Mouse (Mus musculus): ENCODE results near the gene Nudt9. TPM values are rescaled to one million over a fixed set of nuclear protein-coding genes. Genes with fewer than 3 reads are reported as not detected.
"Not testable (repeated sequence)": the region's sequence is repeated elsewhere in the genome, so short reads cannot be mapped to it uniquely, and the experiment has no call there.

Nudt9 gene
- polyA plus RNA-seq, 1 experiment from 2014 or later = 61.3 TPM

DNA sequence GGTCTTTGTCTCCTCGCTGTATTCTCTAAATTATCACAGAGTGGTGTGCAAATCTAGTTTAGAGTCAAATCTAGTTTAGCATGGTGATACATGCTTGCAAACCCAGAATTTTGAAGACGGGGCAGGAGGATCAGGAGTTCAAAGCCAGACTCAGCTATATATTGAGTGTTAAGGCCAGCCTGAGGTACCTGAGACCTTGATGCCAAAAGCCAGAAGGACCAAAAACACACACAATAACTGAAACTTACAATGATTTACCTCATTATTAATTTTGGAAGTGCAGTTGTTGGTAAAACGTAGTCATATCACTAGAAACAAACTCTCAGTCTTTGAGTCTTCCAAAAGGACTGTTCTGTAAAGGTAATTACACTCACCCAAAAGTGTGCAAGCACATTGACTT, 36.7 kb upstream of the Nudt9 start:
- ATAC-seq (replicated peaks; ENCODE audit: low FRiP score) = no peak

DNA sequence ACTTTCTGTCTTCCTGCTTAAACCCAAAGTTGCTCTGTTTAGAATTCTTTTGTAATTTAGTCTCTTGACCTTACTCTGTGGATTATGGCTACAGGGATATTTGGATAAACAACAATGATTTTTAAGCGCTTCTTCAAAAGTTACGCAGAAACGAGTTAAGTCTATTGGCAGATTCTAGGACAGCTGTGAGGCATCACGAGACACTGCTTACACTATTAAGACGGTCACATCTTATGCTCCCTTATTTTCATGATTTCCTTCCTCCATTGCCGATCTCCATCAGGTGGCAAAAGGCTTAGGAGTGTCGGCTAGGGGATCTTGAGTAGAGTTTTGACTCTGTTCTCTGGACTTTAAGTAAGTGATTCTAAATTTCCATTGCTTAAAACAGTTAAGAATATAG, 35.8 kb upstream of the Nudt9 start:
- WGBS = 93% methylated on average over 7 of the region's 7 CpGs

More for the DNA sequence above, 36.7 kb upstream of the Nudt9 start:
- Histone ChIP-seq H3K9ac (ENCODE audit: low read length) (no peak overlapping the region), H3K4me1 (replicated peaks; ENCODE audit: control insufficient read depth, insufficient read depth, low read length) (no peaks in the 10 kb centered on the region), H3K27me3 (ENCODE audit: control insufficient read depth, insufficient read depth, low read length) (no peaks in the 10 kb centered on the region), H3K27ac (ENCODE audit: low read depth, low read length) (no peak overlapping the region), H3K9me3 (ENCODE audit: control insufficient read depth, low read length) (no peaks in the 10 kb centered on the region), H3K4me3 (ENCODE audit: low read depth, low read length) (no peak overlapping the region), H3K36me3 (ENCODE audit: control insufficient read depth, insufficient read depth, low read length) (no peaks in the 10 kb centered on the region), H3K4me2 (ENCODE audit: low read depth, low read length, severe bottlenecking) (no peak overlapping the region)
- WGBS = 92% methylated on average over 3 of the region's 3 CpGs
- no peak for DNase-seq (ENCODE audit: low spot score)

DNA sequence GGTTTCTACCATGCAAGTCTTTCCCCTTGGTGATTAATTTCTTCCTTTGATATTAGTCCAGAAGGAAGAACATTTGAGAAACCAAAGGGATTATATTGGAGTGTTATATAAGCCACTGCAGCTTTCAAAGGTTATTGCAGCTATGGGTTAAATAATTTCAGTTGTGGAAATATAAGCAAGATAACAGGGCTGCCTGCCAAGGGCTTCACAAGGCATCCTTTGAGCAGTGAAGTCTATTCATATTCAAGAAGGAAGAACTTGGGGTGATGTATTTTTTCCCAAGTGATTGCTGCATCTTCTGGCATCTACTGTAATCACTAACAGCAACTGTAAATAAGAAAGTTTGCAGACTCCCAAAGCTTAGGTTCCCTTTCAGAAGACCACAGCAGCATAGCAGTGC, 34.7 kb upstream of the Nudt9 start:
- H3K27ac ChIP-seq (ENCODE audit: low read depth, low read length) = no peak overlapping the region
- ATAC-seq (replicated peaks; ENCODE audit: low FRiP score) = no peak
- no peaks in the 10 kb centered on the region for H3K4me1 ChIP-seq (replicated peaks; ENCODE audit: control insufficient read depth, insufficient read depth, low read length)
- H3K27me3 ChIP-seq (ENCODE audit: control insufficient read depth, insufficient read depth, low read length) = no peaks in the 10 kb centered on the region
- H3K4me3 ChIP-seq (ENCODE audit: low read depth, low read length) = no peak overlapping the region
- no peak for DNase-seq (ENCODE audit: low spot score)
- H3K9me3 ChIP-seq (ENCODE audit: control insufficient read depth, low read length) = no peaks in the 10 kb centered on the region
- H3K4me2 ChIP-seq (ENCODE audit: low read depth, low read length, severe bottlenecking) = no peak overlapping the region
- H3K36me3 ChIP-seq (ENCODE audit: control insufficient read depth, insufficient read depth, low read length) = no peaks in the 10 kb centered on the region
- no peak overlapping the region for H3K9ac ChIP-seq (ENCODE audit: low read length)

More for the DNA sequence above, 35.8 kb upstream of the Nudt9 start:
- Histone ChIP-seq H3K27ac (ENCODE audit: low read depth, low read length) (no peak overlapping the region), H3K36me3 (ENCODE audit: control insufficient read depth, insufficient read depth, low read length) (no peaks in the 10 kb centered on the region), H3K4me2 (ENCODE audit: low read depth, low read length, severe bottlenecking) (no peak overlapping the region), H3K9me3 (ENCODE audit: control insufficient read depth, low read length) (no peaks in the 10 kb centered on the region), H3K27me3 (ENCODE audit: control insufficient read depth, insufficient read depth, low read length) (no peaks in the 10 kb centered on the region), H3K9ac (ENCODE audit: low read length) (no peak overlapping the region), H3K4me3 (ENCODE audit: low read depth, low read length) (no peak overlapping the region), H3K4me1 (replicated peaks; ENCODE audit: control insufficient read depth, insufficient read depth, low read length) (no peaks in the 10 kb centered on the region)
- ATAC-seq (replicated peaks; ENCODE audit: low FRiP score) (no peak), DNase-seq (ENCODE audit: low spot score) (no peak)

DNA sequence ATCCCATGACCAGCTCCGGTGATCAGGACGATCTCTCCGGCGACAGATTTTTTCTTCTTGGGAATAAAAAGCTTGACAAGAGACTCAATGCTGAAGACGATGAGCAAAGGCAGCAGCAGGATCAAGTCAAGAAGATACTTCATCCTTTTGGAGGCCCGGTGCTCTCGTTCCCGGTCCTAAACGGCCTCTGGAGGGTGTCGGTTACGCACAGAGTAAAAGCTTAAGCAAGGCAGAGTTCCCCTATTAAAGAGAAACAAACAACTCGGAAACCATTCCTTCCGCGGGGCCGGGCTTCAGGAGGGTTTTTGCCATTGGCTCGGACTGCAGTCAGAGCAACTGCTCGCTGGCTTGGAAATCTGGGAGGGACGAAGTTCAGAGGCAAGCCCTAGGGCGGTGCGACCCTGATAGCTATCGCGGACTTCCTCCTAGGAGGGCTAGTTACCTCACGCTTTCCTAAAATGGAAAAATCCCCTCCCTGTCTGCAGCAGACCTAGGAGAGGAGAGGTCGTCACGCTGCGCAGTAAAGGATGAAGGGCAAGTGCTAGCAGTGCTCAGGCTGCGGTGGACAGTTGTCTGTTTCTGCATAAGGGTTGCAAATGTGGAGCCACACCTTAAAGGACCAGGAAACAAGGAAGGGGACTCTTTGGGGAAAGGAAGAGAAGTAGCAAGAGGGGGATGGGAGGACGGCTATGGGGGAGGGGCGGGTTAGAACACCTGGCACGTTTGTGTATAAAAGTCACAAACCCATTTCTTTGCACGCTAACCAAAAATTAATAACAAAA, 24.3 kb upstream of the Nudt9 start, which contains the start of gene Hsd17b11:
TSS of gene Hsd17b11 (minus strand) at position 323 of the 782 bp plus-strand sequence.
- peak within 1 kb of the TSS; percentile 84 for H3K4me2 ChIP-seq (ENCODE audit: low read depth, low read length, severe bottlenecking)
- H3K4me1 ChIP-seq (replicated peaks; ENCODE audit: control insufficient read depth, insufficient read depth, low read length) = no peaks in the 10 kb centered on the region
- H3K27me3 ChIP-seq (ENCODE audit: control insufficient read depth, insufficient read depth, low read length) = peaks cover 2% of the 10 kb centered on the region; the same call in 1 of the 2 replicates
- peak within 1 kb of the TSS; percentile 63 for H3K9ac ChIP-seq (ENCODE audit: low read length)
- no peak within 1 kb of the TSS for H3K27ac ChIP-seq (ENCODE audit: low read depth, low read length)
- H3K9me3 ChIP-seq (ENCODE audit: control insufficient read depth, low read length) = no peaks in the 10 kb centered on the region
- no peaks in the 10 kb centered on the region for H3K36me3 ChIP-seq (ENCODE audit: control insufficient read depth, insufficient read depth, low read length)
- H3K4me3 ChIP-seq (ENCODE audit: low read depth, low read length) = peak within 1 kb of the TSS; percentile 36
- ATAC-seq (replicated peaks; ENCODE audit: low FRiP score) (peak; percentile 80), DNase-seq (ENCODE audit: low spot score) (peak; percentile 73)
- 2% methylated on average over 31 of the region's 31 CpGs for WGBS

DNA sequence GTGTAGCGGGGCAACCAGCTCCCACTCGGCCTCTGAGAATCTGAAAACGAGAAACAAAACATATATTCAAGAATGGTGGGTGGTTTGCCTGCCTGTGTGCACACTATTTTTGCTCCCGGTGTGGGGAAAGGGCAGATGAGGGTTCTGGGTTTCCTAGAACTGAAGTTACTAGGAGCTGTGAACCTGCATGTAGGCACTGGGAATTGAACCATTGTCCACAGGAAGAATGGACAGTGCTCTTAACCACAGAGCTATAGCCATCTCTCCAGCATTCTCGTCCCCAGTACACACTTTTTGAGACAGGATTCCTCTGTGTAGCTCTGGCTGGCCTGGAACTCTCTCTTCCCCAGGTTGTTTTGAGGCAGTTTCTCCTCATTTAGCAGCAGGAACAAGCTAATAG, 23.5 kb upstream of the Nudt9 start:
- DNase-seq (ENCODE audit: low spot score) (no peak), ATAC-seq (replicated peaks; ENCODE audit: low FRiP score) (no peak)
- 34% methylated on average over 5 of the region's 5 CpGs for WGBS
- Histone ChIP-seq H3K9me3 (ENCODE audit: control insufficient read depth, low read length) (no peaks in the 10 kb centered on the region), H3K4me1 (replicated peaks; ENCODE audit: control insufficient read depth, insufficient read depth, low read length) (no peaks in the 10 kb centered on the region), H3K27ac (ENCODE audit: low read depth, low read length) (no peak overlapping the region), H3K4me3 (ENCODE audit: low read depth, low read length) (peak overlapping the region; percentile 36; the same call in 1 of the 2 replicates), H3K36me3 (ENCODE audit: control insufficient read depth, insufficient read depth, low read length) (no peaks in the 10 kb centered on the region), H3K4me2 (ENCODE audit: low read depth, low read length, severe bottlenecking) (no peak overlapping the region), H3K27me3 (ENCODE audit: control insufficient read depth, insufficient read depth, low read length) (peaks cover 2% of the 10 kb centered on the region; the same call in 1 of the 2 replicates), H3K9ac (ENCODE audit: low read length) (no peak overlapping the region)

DNA sequence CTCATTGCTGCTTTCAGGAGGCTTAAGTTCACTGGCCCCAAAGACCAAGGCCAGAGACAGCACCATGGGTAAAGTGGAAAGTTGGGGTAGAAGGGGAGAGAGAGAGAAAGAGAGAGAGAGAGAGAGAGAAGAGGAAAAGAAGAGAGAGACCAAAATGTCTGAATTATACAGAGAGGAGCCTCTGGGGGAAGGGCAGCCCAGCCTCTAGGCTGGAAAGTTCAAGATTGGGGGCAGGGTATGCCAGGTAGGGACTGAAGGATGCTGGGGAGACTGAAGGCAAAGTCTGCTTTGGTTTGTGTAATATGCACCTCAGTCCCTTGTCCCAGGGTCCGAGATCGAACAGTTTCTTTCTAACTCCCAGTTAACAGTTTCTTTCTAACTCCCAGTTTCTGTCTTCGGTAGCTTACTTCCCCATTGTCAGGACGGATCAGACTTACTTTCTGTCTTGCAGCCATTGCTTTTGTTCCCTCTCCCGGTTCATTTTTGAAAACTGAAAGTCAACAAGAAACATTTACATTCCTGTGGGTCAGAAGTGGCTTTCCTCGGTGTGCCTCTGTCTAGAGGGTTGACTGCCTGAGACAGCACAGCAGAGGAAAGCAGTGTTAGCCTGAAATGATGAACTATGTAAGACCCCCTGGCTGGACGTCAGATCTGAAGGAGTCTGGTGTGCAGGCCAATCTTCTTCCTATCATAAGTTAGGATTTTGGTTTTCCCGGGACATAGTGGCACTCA, 22.7 kb upstream of the Nudt9 start:
- no peak for DNase-seq (ENCODE audit: low spot score)
- Histone ChIP-seq H3K9ac (ENCODE audit: low read length) (no peak overlapping the region), H3K4me2 (ENCODE audit: low read depth, low read length, severe bottlenecking) (no peak overlapping the region), H3K36me3 (ENCODE audit: control insufficient read depth, insufficient read depth, low read length) (no peaks in the 10 kb centered on the region), H3K4me1 (replicated peaks; ENCODE audit: control insufficient read depth, insufficient read depth, low read length) (no peaks in the 10 kb centered on the region), H3K27me3 (ENCODE audit: control insufficient read depth, insufficient read depth, low read length) (peaks cover 2% of the 10 kb centered on the region; the same call in 1 of the 2 replicates), H3K4me3 (ENCODE audit: low read depth, low read length) (no peak overlapping the region), H3K9me3 (ENCODE audit: control insufficient read depth, low read length) (no peaks in the 10 kb centered on the region), H3K27ac (ENCODE audit: low read depth, low read length) (no peak overlapping the region)
- no peak for ATAC-seq (replicated peaks; ENCODE audit: low FRiP score)
- WGBS = 76% methylated on average over 8 of the region's 8 CpGs

DNA sequence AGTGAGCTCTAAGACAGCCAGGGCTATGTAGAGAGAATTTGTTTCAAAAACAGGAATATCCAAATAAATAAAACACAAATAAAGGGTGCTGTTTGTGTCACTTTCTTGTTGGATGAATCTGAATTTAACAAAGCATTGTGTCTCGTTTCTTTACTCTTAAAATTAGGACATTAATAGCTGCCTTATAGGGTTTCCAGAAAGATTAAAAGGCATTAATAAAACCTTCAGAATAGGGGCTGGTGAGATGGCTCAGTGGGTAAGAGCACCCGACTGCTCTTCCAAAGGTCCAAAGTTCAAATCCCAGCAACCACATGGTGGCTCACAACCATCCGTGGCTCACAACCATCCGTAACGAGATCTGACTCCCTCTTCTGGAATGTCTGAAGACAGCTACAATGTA, 21.9 kb upstream of the Nudt9 start:
- not testable (repeated sequence) for H3K27ac ChIP-seq (ENCODE audit: low read depth, low read length); H3K4me2 ChIP-seq (ENCODE audit: low read depth, low read length, severe bottlenecking); H3K27me3 ChIP-seq (ENCODE audit: control insufficient read depth, insufficient read depth, low read length); ATAC-seq (replicated peaks; ENCODE audit: low FRiP score); H3K9ac ChIP-seq (ENCODE audit: low read length); H3K9me3 ChIP-seq (ENCODE audit: control insufficient read depth, low read length); H3K4me3 ChIP-seq (ENCODE audit: low read depth, low read length); DNase-seq (ENCODE audit: low spot score); H3K4me1 ChIP-seq (replicated peaks; ENCODE audit: control insufficient read depth, insufficient read depth, low read length); H3K36me3 ChIP-seq (ENCODE audit: control insufficient read depth, insufficient read depth, low read length)
- WGBS = 82% methylated on average over 5 of the region's 5 CpGs

DNA sequence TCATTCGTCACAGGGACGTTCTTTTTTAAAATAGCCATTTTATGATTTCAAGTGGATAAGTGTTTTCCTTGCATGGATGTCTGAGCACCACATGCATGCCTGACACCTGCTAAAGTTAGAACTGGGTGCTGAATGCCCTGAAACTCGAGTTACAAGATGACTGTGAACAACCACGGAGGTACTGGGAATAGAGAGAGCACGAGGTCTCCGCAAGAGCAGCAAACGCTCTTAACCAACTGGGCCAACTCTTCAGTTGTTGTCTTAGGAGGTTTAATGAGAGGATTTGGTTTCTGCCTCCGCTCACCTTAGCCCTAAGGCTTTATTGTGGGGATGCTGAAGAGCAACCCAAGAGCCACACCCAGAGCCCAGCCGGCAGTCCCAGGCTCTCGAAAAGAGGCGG, 21.3 kb upstream of the Nudt9 start:
- Histone ChIP-seq H3K4me2 (ENCODE audit: low read depth, low read length, severe bottlenecking) (no peak overlapping the region), H3K9me3 (ENCODE audit: control insufficient read depth, low read length) (no peaks in the 10 kb centered on the region), H3K27ac (ENCODE audit: low read depth, low read length) (no peak overlapping the region), H3K9ac (ENCODE audit: low read length) (no peak overlapping the region), H3K4me1 (replicated peaks; ENCODE audit: control insufficient read depth, insufficient read depth, low read length) (no peaks in the 10 kb centered on the region), H3K36me3 (ENCODE audit: control insufficient read depth, insufficient read depth, low read length) (no peaks in the 10 kb centered on the region), H3K27me3 (ENCODE audit: control insufficient read depth, insufficient read depth, low read length) (peaks cover 2% of the 10 kb centered on the region; the same call in 1 of the 2 replicates), H3K4me3 (ENCODE audit: low read depth, low read length) (no peak overlapping the region)
- DNase-seq (ENCODE audit: low spot score) = no peak
- WGBS = 66% methylated on average over 11 of the region's 11 CpGs
- ATAC-seq (replicated peaks; ENCODE audit: low FRiP score) = no peak

All from forebrain, embryonic 11.5 days (tissue).